Mouse (Mus musculus): ENCODE data around the gene Ssr1. TPM values are rescaled to one million over a fixed set of nuclear protein-coding genes. Genes with fewer than 3 reads are reported as not detected.

Gene Ssr1
- polyA plus RNA-seq, 1 experiment from 2014 or later, result 98.5 TPM

DNA sequence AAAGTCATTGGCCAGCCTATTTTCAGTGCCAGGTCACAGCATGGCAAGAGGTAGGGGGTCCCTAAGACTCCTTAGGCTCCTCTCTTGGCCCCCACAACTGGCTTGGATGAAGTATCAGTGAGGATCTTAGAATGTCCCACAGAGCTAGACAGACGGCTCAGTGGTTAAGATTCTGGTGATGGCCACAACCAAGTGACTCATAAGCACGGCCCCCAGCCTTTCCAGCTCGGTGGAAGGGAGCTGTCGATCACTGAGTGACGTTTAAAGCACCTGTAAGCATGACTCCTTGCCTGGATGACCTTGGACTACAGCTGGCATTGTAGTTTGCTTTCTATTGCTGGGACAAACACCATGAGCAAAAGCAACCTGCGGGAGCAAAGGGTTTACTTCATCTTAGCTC, 41.0 kb downstream of the Ssr1 start:
- Histone ChIP-seq H3K4me2 (replicated peaks; ENCODE audit: low read depth, low read length) (no peak overlapping the region), H3K27me3 (ENCODE audit: control insufficient read depth, insufficient read depth, low read length) (no peaks in the 10 kb centered on the region), H3K9ac (replicated peaks; ENCODE audit: low read depth, low read length) (no peak overlapping the region), H3K4me3 (ENCODE audit: low read depth, low read length) (no peak overlapping the region), H3K9me3 (ENCODE audit: control insufficient read depth, low read depth, low read length) (no peaks in the 10 kb centered on the region), H3K36me3 (ENCODE audit: control insufficient read depth, insufficient read depth, low read length) (peaks cover 22% of the 10 kb centered on the region), H3K27ac (ENCODE audit: low read length) (no peak overlapping the region), H3K4me1 (ENCODE audit: control insufficient read depth, insufficient read depth, low read length) (no peaks in the 10 kb centered on the region)
- 81% methylated on average over 6 of the region's 6 CpGs for WGBS
- ATAC-seq (ENCODE audit: insufficient number of reproducible peaks, insufficient read depth, low FRiP score, low read depth), result no peak

DNA sequence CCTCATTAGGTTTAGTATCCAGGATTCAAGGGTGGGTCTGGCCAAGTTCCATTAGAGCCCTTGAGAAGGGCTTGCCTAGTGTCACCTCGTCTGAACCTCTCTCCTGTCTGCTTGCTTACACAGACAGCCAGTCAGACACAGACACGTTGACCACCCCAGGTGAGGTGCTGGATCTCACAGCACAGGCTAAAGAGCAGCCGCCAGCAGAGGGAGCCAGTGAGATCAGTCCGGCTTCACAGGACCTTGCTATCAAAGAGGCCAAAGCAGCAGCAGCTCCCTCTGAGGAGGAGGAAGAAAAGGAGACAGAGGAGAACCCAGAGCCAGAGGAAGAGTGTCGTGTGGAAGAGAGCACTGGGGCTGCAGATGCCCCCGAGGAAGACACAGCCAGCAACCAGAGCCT, 47.3 kb downstream of the Ssr1 start:
- peaks cover 40% of the 10 kb centered on the region for H3K36me3 ChIP-seq (ENCODE audit: control insufficient read depth, insufficient read depth, low read length)
- H3K4me1 ChIP-seq (ENCODE audit: control insufficient read depth, insufficient read depth, low read length), result peaks cover 7% of the 10 kb centered on the region; the same call in 1 of the 2 replicates
- H3K9me3 ChIP-seq (ENCODE audit: control insufficient read depth, low read depth, low read length), result no peaks in the 10 kb centered on the region
- no peak overlapping the region for H3K9ac ChIP-seq (replicated peaks; ENCODE audit: low read depth, low read length)
- H3K27me3 ChIP-seq (ENCODE audit: control insufficient read depth, insufficient read depth, low read length), result no peaks in the 10 kb centered on the region
- no peak overlapping the region for H3K4me3 ChIP-seq (ENCODE audit: low read depth, low read length)
- ATAC-seq (ENCODE audit: insufficient number of reproducible peaks, insufficient read depth, low FRiP score, low read depth), result no peak
- no peak overlapping the region for H3K27ac ChIP-seq (ENCODE audit: low read length)
- no peak overlapping the region for H3K4me2 ChIP-seq (replicated peaks; ENCODE audit: low read depth, low read length)
- WGBS, result 20% methylated on average over 6 of the region's 6 CpGs

DNA sequence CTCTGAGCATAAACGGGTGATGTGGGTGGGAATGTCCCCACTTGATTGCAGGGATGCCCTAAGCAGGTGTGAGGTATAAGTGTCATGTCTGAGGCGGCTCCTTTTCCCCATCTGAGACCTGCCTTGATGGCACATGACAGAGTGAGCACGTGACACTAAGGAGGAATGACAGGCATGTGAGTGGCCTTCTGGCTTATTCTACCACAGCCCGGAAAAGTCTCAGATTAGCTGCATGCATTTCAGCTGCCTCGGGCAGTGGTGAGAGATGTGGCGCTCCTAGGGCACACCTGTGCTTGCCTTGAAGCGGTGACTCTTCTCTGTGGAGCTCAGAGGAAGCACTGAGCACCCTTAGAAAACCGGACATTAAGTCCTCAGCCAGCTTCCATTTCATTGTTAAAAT, 48.6 kb downstream of the Ssr1 start:
- 71% methylated on average over 8 of the region's 8 CpGs for WGBS
- Histone ChIP-seq H3K4me3 (ENCODE audit: low read depth, low read length) (no peak overlapping the region), H3K4me1 (ENCODE audit: control insufficient read depth, insufficient read depth, low read length) (peaks cover 12% of the 10 kb centered on the region; the same call in 1 of the 2 replicates), H3K27me3 (ENCODE audit: control insufficient read depth, insufficient read depth, low read length) (no peaks in the 10 kb centered on the region), H3K9ac (replicated peaks; ENCODE audit: low read depth, low read length) (no peak overlapping the region), H3K27ac (ENCODE audit: low read length) (no peak overlapping the region), H3K9me3 (ENCODE audit: control insufficient read depth, low read depth, low read length) (no peaks in the 10 kb centered on the region), H3K36me3 (ENCODE audit: control insufficient read depth, insufficient read depth, low read length) (peaks cover 42% of the 10 kb centered on the region), H3K4me2 (replicated peaks; ENCODE audit: low read depth, low read length) (no peak overlapping the region)
- ATAC-seq (ENCODE audit: insufficient number of reproducible peaks, insufficient read depth, low FRiP score, low read depth), result no peak

DNA sequence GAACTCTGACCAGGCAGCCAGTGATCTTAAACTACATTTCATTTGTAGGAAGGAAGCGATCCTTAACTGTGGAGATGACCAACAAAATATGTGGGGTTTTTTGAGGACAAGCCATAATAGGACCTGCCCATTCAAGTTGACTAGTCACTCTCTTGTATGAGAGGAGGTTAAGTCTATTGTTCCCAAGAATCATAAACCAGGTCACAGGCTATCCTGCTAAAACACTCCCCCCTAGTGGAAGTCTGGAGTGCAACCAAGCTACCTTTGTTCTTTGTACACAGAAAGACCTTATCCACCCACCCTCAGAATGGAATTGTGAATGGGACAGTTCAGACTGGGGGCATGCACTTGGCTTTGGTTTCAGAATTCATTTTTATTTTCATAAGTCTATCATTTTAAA, 49.7 kb downstream of the Ssr1 start:
- 82% methylated on average over 1 of the region's 1 CpGs for WGBS
- Histone ChIP-seq H3K4me3 (ENCODE audit: low read depth, low read length) (no peak overlapping the region), H3K27ac (ENCODE audit: low read length) (no peak overlapping the region), H3K4me2 (replicated peaks; ENCODE audit: low read depth, low read length) (no peak overlapping the region), H3K9ac (replicated peaks; ENCODE audit: low read depth, low read length) (no peak overlapping the region), H3K9me3 (ENCODE audit: control insufficient read depth, low read depth, low read length) (no peaks in the 10 kb centered on the region), H3K4me1 (ENCODE audit: control insufficient read depth, insufficient read depth, low read length) (peaks cover 12% of the 10 kb centered on the region; the same call in 1 of the 2 replicates), H3K27me3 (ENCODE audit: control insufficient read depth, insufficient read depth, low read length) (no peaks in the 10 kb centered on the region), H3K36me3 (ENCODE audit: control insufficient read depth, insufficient read depth, low read length) (peaks cover 39% of the 10 kb centered on the region)
- ATAC-seq (ENCODE audit: insufficient number of reproducible peaks, insufficient read depth, low FRiP score, low read depth), result no peak

DNA sequence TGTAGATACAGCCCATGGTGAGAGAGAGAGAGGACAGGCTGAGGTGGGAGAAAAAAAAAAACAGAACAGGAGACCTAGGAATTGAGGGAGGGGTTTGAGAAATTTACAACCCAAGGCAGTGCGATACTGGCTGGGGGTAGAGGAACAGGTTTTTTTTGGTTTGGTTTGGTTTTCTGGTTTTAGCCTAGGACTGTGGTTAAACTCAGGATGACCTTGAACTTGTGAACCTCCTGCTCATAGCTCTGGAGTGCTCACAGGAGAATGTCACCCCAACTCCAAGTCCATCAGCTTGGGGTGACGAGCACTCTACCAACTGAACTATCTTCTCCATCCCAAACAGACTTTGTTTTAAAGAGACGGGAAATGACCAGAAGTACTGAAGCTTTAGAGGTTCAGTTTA, 50.6 kb downstream of the Ssr1 start:
- H3K27me3 ChIP-seq (ENCODE audit: control insufficient read depth, insufficient read depth, low read length), result no peaks in the 10 kb centered on the region
- no peaks in the 10 kb centered on the region for H3K9me3 ChIP-seq (ENCODE audit: control insufficient read depth, low read depth, low read length)
- no peak for ATAC-seq (ENCODE audit: insufficient number of reproducible peaks, insufficient read depth, low FRiP score, low read depth)
- H3K27ac ChIP-seq (ENCODE audit: low read length), result no peak overlapping the region
- no peak overlapping the region for H3K9ac ChIP-seq (replicated peaks; ENCODE audit: low read depth, low read length)
- peaks cover 31% of the 10 kb centered on the region for H3K36me3 ChIP-seq (ENCODE audit: control insufficient read depth, insufficient read depth, low read length)
- no peak overlapping the region for H3K4me2 ChIP-seq (replicated peaks; ENCODE audit: low read depth, low read length)
- no peak overlapping the region for H3K4me3 ChIP-seq (ENCODE audit: low read depth, low read length)
- WGBS, result 76% methylated on average over 3 of the region's 3 CpGs
- peaks cover 12% of the 10 kb centered on the region; the same call in 1 of the 2 replicates for H3K4me1 ChIP-seq (ENCODE audit: control insufficient read depth, insufficient read depth, low read length)

DNA sequence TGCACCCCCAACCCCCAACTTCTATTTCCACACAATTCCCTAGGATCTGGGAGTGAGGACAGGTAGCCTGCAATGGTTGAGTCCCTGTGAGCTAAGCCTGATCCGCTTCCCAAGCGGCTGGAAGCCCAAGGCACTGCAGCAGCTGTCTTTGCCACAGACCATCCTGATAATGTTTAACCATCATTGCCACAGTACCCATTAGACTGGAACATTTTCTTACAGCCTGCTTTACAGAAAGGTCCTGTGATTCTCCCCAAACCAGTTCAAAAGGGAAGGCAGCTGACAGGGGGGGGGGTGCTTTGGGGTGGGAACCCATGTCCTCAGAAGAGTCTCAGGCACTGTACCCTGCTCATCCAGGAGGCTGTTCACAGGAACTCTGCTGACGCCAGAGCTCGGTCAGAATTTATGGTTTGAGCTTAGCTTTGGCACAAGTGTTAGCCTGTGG, 51.1 kb downstream of the Ssr1 start:
- ATAC-seq (ENCODE audit: insufficient number of reproducible peaks, insufficient read depth, low FRiP score, low read depth), result no peak
- Histone ChIP-seq H3K27ac (ENCODE audit: low read length) (no peak overlapping the region), H3K4me3 (ENCODE audit: low read depth, low read length) (no peak overlapping the region), H3K9ac (replicated peaks; ENCODE audit: low read depth, low read length) (no peak overlapping the region), H3K27me3 (ENCODE audit: control insufficient read depth, insufficient read depth, low read length) (no peaks in the 10 kb centered on the region), H3K4me1 (ENCODE audit: control insufficient read depth, insufficient read depth, low read length) (peaks cover 12% of the 10 kb centered on the region; the same call in 1 of the 2 replicates), H3K4me2 (replicated peaks; ENCODE audit: low read depth, low read length) (no peak overlapping the region), H3K36me3 (ENCODE audit: control insufficient read depth, insufficient read depth, low read length) (peaks cover 27% of the 10 kb centered on the region), H3K9me3 (ENCODE audit: control insufficient read depth, low read depth, low read length) (no peaks in the 10 kb centered on the region)
- 60% methylated on average over 4 of the region's 4 CpGs for WGBS

DNA sequence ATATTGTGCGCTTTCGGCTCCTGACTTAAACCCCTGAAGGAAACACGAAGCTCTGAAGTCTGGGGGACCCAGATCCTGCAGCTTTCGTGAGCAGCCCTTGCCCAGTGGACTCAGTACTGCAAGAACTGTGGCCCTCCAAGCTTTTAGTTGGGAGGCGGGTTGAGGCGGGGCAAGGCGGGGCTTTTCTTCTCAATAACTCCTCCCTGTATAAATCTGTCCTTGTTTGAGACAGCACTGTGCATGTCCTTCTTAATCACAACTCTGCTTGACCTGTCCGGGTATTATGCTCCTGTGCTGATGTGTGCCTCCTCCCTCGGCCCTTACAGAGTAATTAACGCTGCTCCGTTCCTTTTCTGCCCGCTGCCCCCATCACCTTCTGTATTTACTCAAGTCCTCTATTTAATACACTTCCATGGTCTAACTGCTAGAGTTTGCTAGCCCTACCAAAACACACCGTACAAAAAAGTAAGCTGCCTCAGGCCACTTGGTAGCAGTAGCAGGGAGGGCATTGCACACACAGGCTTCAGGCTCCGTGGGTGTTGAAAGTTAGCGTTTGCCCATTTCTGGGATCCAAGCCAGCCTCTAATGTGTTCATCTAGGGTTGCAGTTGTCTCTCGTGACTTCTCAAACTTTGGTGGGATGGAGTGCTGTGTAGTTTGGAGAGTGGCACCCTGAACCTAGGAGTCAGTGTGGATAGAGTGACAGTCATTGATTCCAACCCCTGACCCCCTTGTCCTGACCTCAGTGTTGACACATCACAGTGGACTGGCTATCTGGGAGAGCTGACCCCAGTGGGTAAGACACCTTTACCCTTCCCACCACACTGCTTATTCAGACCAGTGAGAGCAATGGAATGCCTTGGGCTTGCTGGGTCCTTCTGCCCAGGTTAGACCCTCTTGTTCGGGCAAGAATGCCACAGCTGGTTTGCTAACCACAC, 51.8 kb downstream of the Ssr1 start:
- no peak overlapping the region for H3K4me3 ChIP-seq (ENCODE audit: low read depth, low read length)
- ATAC-seq (ENCODE audit: insufficient number of reproducible peaks, insufficient read depth, low FRiP score, low read depth), result no peak
- H3K4me1 ChIP-seq (ENCODE audit: control insufficient read depth, insufficient read depth, low read length), result peaks cover 12% of the 10 kb centered on the region; the same call in 1 of the 2 replicates
- H3K9me3 ChIP-seq (ENCODE audit: control insufficient read depth, low read depth, low read length), result no peaks in the 10 kb centered on the region
- peaks cover 21% of the 10 kb centered on the region for H3K36me3 ChIP-seq (ENCODE audit: control insufficient read depth, insufficient read depth, low read length)
- H3K27me3 ChIP-seq (ENCODE audit: control insufficient read depth, insufficient read depth, low read length), result no peaks in the 10 kb centered on the region
- H3K9ac ChIP-seq (replicated peaks; ENCODE audit: low read depth, low read length), result no peak overlapping the region
- H3K4me2 ChIP-seq (replicated peaks; ENCODE audit: low read depth, low read length), result no peak overlapping the region
- no peak overlapping the region for H3K27ac ChIP-seq (ENCODE audit: low read length)
- 66% methylated on average over 17 of the region's 17 CpGs for WGBS

DNA sequence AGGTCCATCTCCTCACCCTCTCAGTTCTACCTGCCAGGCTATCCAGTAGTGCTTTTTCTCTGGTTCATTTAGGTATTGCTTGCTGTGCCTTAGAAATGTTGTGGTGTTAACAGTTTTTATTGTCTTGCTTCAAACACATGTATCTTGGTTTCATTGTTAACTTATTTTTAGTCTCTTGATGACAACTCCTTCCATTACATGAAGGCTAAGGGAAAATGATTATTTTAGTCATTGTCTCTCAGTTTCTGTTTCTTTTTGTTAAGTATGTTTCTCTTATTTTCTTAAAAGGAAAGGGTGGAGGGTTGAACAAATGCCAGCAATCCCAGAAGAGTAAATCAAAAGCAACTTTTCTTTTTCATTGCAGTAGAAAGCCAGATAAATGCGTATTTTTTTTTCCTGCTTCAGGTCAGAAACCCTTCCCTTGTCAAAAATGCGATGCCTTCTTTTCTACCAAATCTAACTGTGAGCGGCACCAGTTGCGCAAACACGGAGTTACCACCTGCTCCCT, 52.8 kb downstream of the Ssr1 start:
- WGBS, result 76% methylated on average over 5 of the region's 5 CpGs

More for the DNA sequence above, 52.8 kb downstream of the Ssr1 start:
- H3K4me3 ChIP-seq (ENCODE audit: low read depth, low read length), result no peak overlapping the region
- peaks cover 12% of the 10 kb centered on the region; the same call in 1 of the 2 replicates for H3K4me1 ChIP-seq (ENCODE audit: control insufficient read depth, insufficient read depth, low read length)
- no peak overlapping the region for H3K4me2 ChIP-seq (replicated peaks; ENCODE audit: low read depth, low read length)
- no peak overlapping the region for H3K9ac ChIP-seq (replicated peaks; ENCODE audit: low read depth, low read length)
- H3K27me3 ChIP-seq (ENCODE audit: control insufficient read depth, insufficient read depth, low read length), result no peaks in the 10 kb centered on the region
- peaks cover 22% of the 10 kb centered on the region; the same call in 1 of the 2 replicates for H3K36me3 ChIP-seq (ENCODE audit: control insufficient read depth, insufficient read depth, low read length)
- ATAC-seq (ENCODE audit: insufficient number of reproducible peaks, insufficient read depth, low FRiP score, low read depth), result no peak
- no peaks in the 10 kb centered on the region for H3K9me3 ChIP-seq (ENCODE audit: control insufficient read depth, low read depth, low read length)
- H3K27ac ChIP-seq (ENCODE audit: low read length), result no peak overlapping the region
